Mouse (Mus musculus) heart, postnatal 0 days (tissue): ENCODE results near the gene Anks1b. TPM values are rescaled to one million over a fixed set of nuclear protein-coding genes. Genes with fewer than 3 reads are reported as not detected.

Source experiments
- ATAC-seq: fragments of 200-750 bp; cut with Nextera tagmentation; 2 replicates; pipeline ENCODE4 v1.8.0; 2017; ENCODE audit warnings: low read depth, moderate number of reproducible peaks, moderate library complexity; ENCODE audit not compliant: insufficient read depth
- DNase-seq: peaks from one replicate; pipeline ENCODE4 v3.0.0-alpha.2; 2016; ENCODE audit warnings: low spot score
- H3K27ac ChIP-seq: fragments of 300-500 bp; sonication (generic); 2 replicates; pipeline ENCODE4 v1.5.1; 2014; ENCODE audit warnings: low read depth, mild to moderate bottlenecking
- H3K27me3 ChIP-seq: fragments of 300-500 bp; sonication (generic); 2 replicates; pipeline ENCODE4 v1.6.1; 2014; ENCODE audit warnings: low read length, mixed read lengths; ENCODE audit not compliant: control insufficient read depth, insufficient read depth
- H3K36me3 ChIP-seq: fragments of 300-500 bp; sonication (generic); replicated peaks from 2 replicates; pipeline ENCODE4 v1.6.1; 2014; ENCODE audit warnings: low read length, mixed read lengths; ENCODE audit not compliant: control insufficient read depth, insufficient read depth
- H3K4me1 ChIP-seq: fragments of 300-500 bp; sonication (generic); 2 replicates; pipeline ENCODE4 v1.6.1; 2014; ENCODE audit warnings: antibody characterized with exemption; ENCODE audit not compliant: control insufficient read depth, insufficient read depth
- H3K4me2 ChIP-seq: fragments of 300-500 bp; sonication (generic); 2 replicates; pipeline ENCODE4 v1.6.1; 2014; ENCODE audit warnings: low read depth, mild to moderate bottlenecking, low read length, moderate library complexity
- H3K4me3 ChIP-seq: fragments of 300-500 bp; sonication (generic); 2 replicates; pipeline ENCODE4 v1.5.1; 2014; ENCODE audit warnings: low read depth, low read length
- H3K9ac ChIP-seq: fragments of 300-500 bp; sonication (generic); replicated peaks from 2 replicates; pipeline ENCODE4 v1.6.1; 2014; ENCODE audit warnings: low read depth, low read length, mixed read lengths
- H3K9me3 ChIP-seq: fragments of 300-500 bp; sonication (generic); replicated peaks from 2 replicates; pipeline ENCODE4 v1.6.1; 2016; ENCODE audit warnings: low read length; ENCODE audit not compliant: control insufficient read depth
- CTCF ChIP-seq: IDR thresholded peaks from 2 replicates; pipeline ENCODE4 v1.5.1; 2016; ENCODE audit warnings: antibody characterized with exemption, control low read depth, low read depth
- EP300 ChIP-seq: IDR thresholded peaks from 2 replicates; pipeline ENCODE4 v1.6.1; 2016; ENCODE audit warnings: antibody characterized with exemption, low read depth
- WGBS: fragments of 180-500 bp; shearing (Covaris S2); extraction: QIAGEN DNeasy Blood & Tissue Kit; methylation state at CpG from one replicate; pipeline ENCODE4 v1.1.7; 2014; 5-methylcytosine and 5-hydroxymethylcytosine counted together
- polyA plus RNA-seq: library from polyadenylated mRNA; unstranded; fragments of >200 nt; fragmentation: Nextera tagmentation; extraction: Ambion mirVana; gene quantifications from 2 replicates; pipeline ENCODE4 v1.2.1, GENCODE M21; 2015
- total RNA-seq: library from RNA; depleted of rRNA; stranded (reverse); fragments of >200 nt; gene quantifications from 2 replicates; pipeline ENCODE4 v1.2.3, GENCODE M21; 2014; ENCODE audit warnings: low replicate concordance

Gene Anks1b
- total and polyA plus RNA-seq, 2 experiments from 2014 or later: 0.26 TPM; not detected in 1

DNA sequence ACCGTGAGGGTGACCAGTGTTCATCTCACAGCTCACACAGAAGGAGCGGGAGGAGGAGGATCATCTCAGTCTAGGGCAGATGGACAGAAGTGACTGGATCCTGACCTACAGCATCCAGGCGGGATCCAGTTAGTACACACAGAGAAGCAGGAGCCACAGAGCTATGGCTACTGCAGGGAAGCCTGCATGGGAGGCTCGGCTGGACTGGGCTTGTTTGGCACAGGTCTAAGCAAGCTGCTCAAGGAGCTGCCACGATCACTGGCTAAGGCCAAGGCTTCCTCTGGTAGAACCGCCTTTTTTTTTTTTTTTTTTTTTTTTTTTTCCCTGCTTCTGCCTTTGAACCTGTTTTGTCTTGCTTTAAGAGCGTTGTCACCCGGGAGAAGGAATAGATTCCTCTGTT is 1034.1 kb downstream of the Anks1b start:
- no peak for ATAC-seq
- Histone ChIP-seq H3K4me1 (no peaks in the 10 kb centered on the region), H3K4me3 (no peak overlapping the region), H3K9ac (no peak overlapping the region), H3K4me2 (no peak overlapping the region), H3K27me3 (no peaks in the 10 kb centered on the region), H3K36me3 (no peaks in the 10 kb centered on the region), H3K9me3 (no peaks in the 10 kb centered on the region), H3K27ac (no peak overlapping the region)
- WGBS: 59% methylated on average over 8 of the region's 8 CpGs
- DNase-seq: no peak
- TF ChIP-seq EP300 (no peak), CTCF (no peak)

DNA sequence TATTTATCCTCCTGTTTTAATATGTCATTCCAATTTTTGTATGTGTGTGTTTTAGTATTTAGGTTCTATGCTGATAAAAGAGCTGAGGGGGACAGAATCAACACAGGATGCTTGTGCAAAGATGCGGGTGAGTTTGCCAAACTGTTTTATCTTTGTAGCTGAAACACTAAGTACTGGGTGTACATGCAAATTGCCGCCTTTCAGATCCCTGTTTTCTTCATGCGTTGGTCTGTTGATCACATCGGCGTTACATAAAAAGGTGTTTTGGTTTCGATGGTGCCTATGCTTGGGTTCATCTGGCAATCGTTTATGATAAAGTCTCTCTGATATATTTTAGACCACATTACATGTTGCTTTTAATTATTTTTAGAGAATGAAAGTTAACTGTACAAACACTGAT is 1050.2 kb downstream of the Anks1b start:
- Histone ChIP-seq H3K9me3 (no peaks in the 10 kb centered on the region), H3K36me3 (no peaks in the 10 kb centered on the region), H3K4me2 (no peak overlapping the region), H3K4me3 (no peak overlapping the region), H3K27ac (no peak overlapping the region), H3K27me3 (no peaks in the 10 kb centered on the region), H3K4me1 (peaks cover 11% of the 10 kb centered on the region; the same call in 1 of the 2 replicates), H3K9ac (no peak overlapping the region)
- WGBS: 82% methylated on average over 7 of the region's 7 CpGs
- DNase-seq (no peak), ATAC-seq (no peak)
- TF ChIP-seq EP300 (no peak), CTCF (no peak)

DNA sequence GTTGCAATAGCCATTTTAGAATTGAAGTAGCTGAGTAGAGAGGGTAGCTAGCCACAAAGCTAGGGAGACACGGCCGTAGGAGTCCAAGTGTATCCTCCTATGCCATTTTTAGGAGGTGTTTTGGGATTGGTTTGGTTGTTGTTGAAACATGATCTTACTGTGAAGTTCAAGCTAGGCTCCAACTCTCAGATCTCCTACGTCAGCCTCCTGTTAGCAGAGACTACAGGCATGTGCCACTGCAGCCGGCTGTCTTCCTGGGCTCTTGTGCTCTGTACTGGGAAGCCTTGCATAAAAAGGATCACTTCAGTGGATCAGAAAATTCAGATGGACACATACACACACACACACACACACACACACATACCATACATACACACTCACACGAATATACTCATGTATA is 1059.8 kb downstream of the Anks1b start:
- Histone ChIP-seq H3K9me3 (no peaks in the 10 kb centered on the region), H3K4me1 (no peaks in the 10 kb centered on the region), H3K36me3 (no peaks in the 10 kb centered on the region), H3K4me3 (no peak overlapping the region), H3K9ac (no peak overlapping the region), H3K27me3 (no peaks in the 10 kb centered on the region), H3K27ac (no peak overlapping the region), H3K4me2 (no peak overlapping the region)
- DNase-seq: no peak
- WGBS: 51% methylated on average over 5 of the region's 5 CpGs
- ATAC-seq: no peak
- TF ChIP-seq CTCF (no peak), EP300 (no peak)

DNA sequence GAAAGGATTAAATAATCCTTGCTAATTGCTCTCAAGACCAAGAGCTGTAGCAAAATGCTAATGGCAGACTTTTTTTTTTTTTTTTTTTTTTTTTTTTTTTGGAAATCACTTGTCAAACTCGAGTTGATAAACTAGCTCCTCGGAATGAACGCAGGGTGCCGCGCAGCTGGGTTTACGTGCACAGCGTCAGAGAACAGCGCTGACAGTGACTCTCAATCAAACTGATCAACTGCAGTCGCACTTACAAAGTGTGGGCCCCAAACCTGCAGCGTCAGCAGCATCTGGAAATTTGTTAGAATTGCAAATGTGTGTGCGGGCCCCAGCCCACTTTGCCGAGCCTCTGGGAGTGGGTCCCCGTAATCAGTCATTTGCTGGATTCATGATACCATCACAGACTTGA is 1061.4 kb downstream of the Anks1b start:
- Histone ChIP-seq H3K4me1 (no peaks in the 10 kb centered on the region), H3K27me3 (no peaks in the 10 kb centered on the region), H3K4me3 (no peak overlapping the region), H3K9me3 (no peaks in the 10 kb centered on the region), H3K9ac (no peak overlapping the region), H3K36me3 (no peaks in the 10 kb centered on the region), H3K27ac (no peak overlapping the region), H3K4me2 (no peak overlapping the region)
- ATAC-seq (no peak), DNase-seq (no peak)
- WGBS: 35% methylated on average over 13 of the region's 13 CpGs
- TF ChIP-seq CTCF: no peak
- TF ChIP-seq EP300: no peak

DNA sequence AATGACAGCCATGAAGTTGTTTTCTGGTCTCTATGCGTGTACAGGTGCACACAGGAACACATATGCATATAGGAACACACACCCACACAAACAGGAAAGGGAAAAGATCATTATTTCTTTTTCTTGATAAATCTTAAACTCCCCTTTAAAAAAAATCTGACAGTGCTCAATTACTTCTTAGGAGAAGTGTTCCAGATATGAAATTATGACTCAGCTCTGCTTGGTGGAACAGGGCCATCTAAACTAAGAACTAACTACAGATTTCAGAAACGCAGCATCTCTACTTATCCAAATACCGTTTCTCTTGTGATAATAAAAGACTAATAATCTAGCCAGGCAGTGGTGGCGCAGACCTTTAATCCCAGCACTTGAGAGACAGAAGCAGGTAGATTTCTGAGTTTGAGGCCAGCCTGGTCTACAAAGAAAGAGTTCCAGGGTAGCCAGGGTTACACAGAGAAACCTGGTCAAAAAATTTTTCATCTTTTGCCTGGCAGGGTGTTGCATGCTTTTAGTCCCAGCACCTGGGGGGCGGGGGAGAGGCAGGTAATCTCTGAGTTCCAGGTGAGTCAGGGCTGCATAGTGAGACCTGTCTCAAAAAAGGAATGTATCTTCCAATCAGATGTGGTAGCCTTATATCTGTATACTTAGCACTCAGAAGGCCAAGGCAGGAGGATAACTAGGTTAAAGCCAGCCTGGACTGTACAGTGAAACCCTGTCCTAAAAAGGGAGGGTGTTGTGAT is 1064.6 kb downstream of the Anks1b start:
- no peak for DNase-seq
- ATAC-seq: no peak
- H3K4me3 ChIP-seq: no peak overlapping the region
- no peaks in the 10 kb centered on the region for H3K9me3 ChIP-seq
- no peaks in the 10 kb centered on the region for H3K36me3 ChIP-seq
- H3K27ac ChIP-seq: no peak overlapping the region
- no peak overlapping the region for H3K9ac ChIP-seq
- WGBS: 75% methylated on average over 5 of the region's 5 CpGs
- H3K4me1 ChIP-seq: no peaks in the 10 kb centered on the region
- H3K27me3 ChIP-seq: no peaks in the 10 kb centered on the region
- TF ChIP-seq EP300 (no peak), CTCF (no peak)
- no peak overlapping the region for H3K4me2 ChIP-seq
